Mouse (Mus musculus) ovary, postnatal 14 days (tissue): ENCODE measurements around the gene Ak7.

Source experiments
- DNase-seq: peaks from one replicate; pipeline ENCODE4 v3.0.0; 2022; ENCODE audit warnings: low spot score

The Ak7 gene

DNA sequence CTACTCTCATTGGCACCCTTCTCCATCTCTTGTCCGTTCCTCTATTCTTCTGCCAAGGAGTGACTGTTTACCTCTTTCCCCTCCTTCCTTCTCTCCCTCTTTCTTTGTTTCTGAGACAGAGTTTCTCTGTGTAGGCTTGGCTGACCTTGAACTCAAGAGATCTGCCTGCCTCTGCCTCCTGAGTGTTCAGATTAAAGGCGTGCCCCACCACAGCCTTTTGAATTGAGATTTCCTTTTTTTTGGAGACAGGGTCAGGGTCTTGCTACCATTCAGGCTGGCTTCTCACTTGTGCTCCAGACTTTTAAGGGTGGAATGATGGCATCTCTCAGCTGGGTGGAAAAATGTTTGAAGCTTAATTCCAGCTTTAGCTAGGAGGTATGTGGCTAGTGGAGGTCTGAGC lies 81.8 kb downstream of the Ak7 start:
- DNase-seq, result no peak

DNA sequence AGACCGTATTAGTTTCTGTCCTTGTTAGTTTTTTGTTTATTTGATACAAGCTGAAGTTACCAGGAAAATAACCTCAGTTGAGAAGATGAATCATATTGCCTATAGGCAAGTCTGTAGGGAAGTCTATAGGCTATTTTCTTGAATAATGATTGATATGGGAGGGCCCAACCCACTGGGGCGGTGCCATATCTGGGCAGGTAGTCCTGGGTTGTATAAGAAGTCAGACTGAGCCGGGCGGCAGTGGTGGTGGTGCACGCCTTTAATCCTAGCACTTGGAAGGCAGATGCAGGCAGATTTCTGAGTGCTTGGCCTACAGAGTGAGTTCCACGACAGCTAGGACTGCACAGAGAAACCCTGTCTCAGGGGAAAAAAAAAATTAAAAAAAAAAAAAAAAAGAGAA lies 84.1 kb downstream of the Ak7 start:
- DNase-seq, result no peak

DNA sequence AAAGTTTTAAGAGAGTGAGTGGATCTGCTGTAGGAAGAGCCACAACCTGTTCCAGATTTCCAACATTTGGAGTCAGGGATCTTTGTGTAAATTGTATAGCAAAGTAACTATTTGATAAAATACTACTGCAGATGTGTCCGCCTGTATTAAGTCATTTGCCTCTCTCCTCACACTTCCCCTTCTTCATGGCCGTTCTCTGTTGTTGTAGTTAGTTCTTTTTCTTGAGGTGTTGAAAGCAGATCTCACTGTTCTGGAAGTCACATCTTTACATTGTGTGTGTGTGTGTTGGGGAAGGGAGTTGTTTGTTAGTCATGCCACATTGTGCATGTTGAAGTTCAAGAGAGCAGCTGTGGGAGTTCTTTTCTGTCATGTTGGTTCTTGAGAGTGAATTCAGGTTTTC lies 89.1 kb downstream of the Ak7 start:
- no peak for DNase-seq

DNA sequence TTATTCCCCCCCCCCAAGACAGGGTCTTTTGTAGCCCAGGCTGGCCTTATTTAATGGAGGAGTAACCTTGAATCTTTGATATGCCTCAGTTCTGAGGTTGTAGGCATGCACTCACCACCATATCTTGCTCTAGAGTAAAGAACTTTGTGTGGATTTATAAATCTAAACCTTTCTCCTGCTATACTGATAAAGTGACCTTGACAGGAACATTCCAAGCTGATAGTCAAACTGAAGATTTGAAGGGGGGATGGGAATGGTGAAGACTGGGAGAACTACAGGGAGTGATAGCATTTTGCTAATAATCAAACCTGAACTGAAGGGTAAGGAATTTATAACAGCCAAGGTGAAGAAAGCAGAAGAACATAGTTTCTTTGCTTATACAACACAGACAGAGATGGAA lies 92.2 kb downstream of the Ak7 start:
- no peak for DNase-seq

GRCm38 (mm10) chr12:105805790-105806189 lies 100.0 kb downstream of the Ak7 start:
- no peak for DNase-seq

DNA sequence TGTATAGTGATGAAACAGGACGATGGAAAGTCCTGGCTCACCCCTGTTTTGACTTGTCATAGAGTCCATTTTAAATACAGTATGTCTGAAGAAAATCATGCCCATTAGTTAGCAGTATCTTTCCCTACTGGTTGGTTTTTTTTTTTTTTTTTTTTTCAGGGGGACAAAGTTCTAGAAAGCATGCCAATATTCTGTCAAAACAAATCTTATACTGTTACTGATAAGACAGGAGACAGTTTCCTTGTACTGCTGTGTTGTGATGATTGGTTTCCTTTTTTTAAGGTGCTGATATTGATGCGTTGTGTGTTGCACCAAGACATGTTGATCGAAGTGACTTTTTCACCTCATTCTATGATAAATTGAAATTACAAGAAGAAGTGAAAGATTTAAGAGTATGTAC lies 100.4 kb downstream of the Ak7 start:
- DNase-seq, result no peak

DNA sequence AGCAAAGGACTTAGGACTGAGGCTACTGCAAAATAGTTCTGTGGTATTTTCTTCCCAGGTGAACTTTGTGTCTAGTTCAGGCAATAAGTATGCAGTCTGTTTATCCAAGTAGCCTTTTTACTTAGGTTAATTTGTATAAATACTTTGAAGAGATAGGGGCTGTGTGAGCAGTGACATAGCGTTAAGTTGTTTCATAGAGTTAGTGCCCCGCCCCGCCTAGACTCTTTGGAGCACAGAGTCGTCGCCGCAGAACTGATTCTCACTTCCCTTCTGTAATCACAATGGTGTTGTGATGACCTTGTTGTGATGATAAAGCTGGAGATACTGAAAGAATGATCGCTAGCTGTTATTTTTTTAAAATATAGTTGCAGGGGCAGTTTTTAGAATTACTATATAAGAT lies 101.6 kb downstream of the Ak7 start:
- no peak for DNase-seq

DNA sequence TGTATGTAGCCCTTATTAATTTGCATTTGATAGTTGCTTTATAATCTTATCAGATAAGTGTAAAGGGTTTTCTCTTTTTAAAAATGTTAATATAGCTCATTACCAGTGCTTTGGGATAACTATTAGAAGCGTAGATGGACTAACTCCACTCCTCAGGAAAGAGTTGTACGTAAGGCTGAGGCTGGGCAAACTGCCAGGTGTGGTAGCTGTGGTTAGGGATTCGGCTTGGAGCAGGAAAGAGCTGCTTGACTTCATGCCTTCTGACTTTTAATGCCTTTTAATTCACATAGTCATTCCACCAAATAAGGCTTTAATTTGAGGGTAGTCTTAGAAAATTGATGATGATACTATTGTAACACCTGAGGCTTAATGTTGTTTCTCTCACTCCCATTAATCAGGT lies 103.2 kb downstream of the Ak7 start:
- DNase-seq, result no peak

DNA sequence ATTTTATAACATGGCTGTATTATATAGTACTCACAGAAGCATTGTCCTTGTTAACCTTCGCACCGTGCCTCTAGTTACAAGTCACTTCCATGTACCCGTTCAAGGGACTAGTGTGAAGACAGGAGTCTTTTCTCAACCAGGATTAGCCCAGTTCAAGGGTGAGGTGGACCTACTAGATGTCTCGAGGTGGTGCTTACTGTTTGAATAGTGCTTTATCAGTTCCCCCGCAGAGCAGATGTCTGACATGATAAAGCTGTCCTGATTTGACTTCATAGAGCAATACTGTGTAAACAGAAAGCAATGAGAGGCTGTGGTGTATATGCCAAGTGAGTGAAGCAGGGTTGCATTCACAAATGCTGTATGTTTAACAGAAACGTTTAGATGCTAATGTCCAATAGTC lies 104.8 kb downstream of the Ak7 start:
- DNase-seq, result no peak

DNA sequence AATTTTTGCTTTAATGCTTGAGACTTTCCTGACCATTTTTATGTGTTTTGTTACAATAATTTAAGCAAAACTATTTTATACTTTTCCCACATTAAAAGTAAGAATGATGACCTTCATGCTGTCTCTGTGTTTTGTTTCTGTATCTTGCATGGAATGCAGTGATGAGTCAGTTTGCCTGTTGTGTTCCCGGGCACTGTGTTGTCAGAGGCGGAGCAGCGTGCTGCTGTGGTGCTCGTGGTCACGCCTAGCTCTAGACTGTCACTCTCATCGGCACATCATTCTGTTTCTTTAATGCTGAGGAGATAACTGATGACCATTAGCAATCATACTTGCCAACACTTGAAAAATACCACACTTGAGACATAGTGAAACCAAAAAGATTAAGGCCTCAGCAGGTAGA lies 108.2 kb downstream of the Ak7 start:
- no peak for DNase-seq

GRCm38 (mm10) chr12:105823472-105823871 lies 117.7 kb downstream of the Ak7 start:
- DNase-seq, result no peak

DNA sequence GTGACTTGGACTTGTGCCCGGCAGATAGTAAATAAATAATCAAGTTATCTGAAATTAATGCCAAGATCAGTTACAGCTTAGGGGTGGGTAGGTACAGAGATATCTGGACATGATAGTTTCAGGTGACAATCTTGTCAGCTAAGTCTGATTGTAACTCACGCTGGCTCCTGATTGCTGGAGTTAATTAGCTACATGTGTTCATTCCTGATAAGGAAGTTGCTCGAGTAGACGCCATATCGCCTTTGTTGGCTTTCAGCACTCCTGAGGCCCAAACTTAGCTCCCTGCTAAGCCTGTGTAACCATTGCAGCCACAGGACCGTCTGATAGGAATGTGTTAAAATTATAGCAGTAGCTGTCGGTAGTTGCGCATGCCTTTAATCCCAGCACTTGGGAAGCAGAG lies 119.0 kb downstream of the Ak7 start:
- no peak for DNase-seq

DNA sequence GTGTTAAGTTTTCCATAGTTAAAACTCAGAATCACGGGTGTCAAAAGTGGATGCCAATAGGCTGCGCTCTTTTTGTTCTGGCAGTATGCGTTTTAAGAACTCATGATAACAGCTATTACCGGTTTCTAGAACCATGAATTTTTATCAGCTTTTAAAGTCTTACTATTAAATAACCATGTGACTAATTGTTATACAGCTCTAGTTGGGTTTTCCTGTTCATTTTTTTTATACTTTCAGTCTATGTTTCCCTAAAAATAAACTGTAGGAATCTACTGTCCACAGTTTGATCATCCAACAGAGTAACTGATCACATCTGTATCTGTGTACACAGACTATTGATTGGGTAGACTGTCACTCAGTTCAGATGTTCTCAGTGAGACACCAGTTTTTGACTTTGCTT lies 119.5 kb downstream of the Ak7 start:
- DNase-seq, result no peak
